Mouse (Mus musculus) neural tube, embryonic 14.5 days (tissue): ENCODE measurements around the gene Cd63. TPM values are rescaled to one million over a fixed set of nuclear protein-coding genes. Genes with fewer than 3 reads are reported as not detected.

ENCODE experiments used
- ATAC-seq: fragments of 200-750 bp; cut with Nextera tagmentation; 2 replicates; pipeline ENCODE4 v1.8.0; 2017; ENCODE audit warnings: low read depth, mild to moderate bottlenecking, moderate TSS enrichment, moderate library complexity
- H3K27ac ChIP-seq: fragments of 300-500 bp; sonication (generic); 2 replicates; pipeline ENCODE4 v1.5.1; 2014; ENCODE audit warnings: low read depth, mild to moderate bottlenecking, control low read depth, low read length, moderate library complexity, mixed read lengths
- H3K27me3 ChIP-seq: fragments of 300-500 bp; sonication (generic); 2 replicates; pipeline ENCODE4 v1.6.1; 2014; ENCODE audit warnings: low read length; ENCODE audit not compliant: control insufficient read depth, insufficient read depth
- H3K36me3 ChIP-seq: fragments of 300-500 bp; sonication (generic); 2 replicates; pipeline ENCODE4 v1.6.1; 2014; ENCODE audit warnings: low read length, mixed read lengths; ENCODE audit not compliant: control insufficient read depth, insufficient read depth
- H3K4me1 ChIP-seq: fragments of 300-500 bp; sonication (generic); 2 replicates; pipeline ENCODE4 v1.6.1; 2014; ENCODE audit warnings: low read length; ENCODE audit not compliant: control insufficient read depth, insufficient read depth
- H3K4me2 ChIP-seq: fragments of 300-500 bp; sonication (generic); 2 replicates; pipeline ENCODE4 v1.6.1; 2014; ENCODE audit warnings: mild to moderate bottlenecking, low read depth, low read length, control low read depth
- H3K4me3 ChIP-seq: fragments of 300-500 bp; sonication (generic); 2 replicates; pipeline ENCODE4 v1.5.1; 2014; ENCODE audit warnings: low read depth, low read length, control low read depth, mixed read lengths
- H3K9ac ChIP-seq: fragments of 300-500 bp; sonication (generic); replicated peaks from 2 replicates; pipeline ENCODE4 v1.6.1; 2014; ENCODE audit warnings: low read depth, mild to moderate bottlenecking, control low read depth, low read length, mixed read lengths
- H3K9me3 ChIP-seq: fragments of 300-500 bp; sonication (generic); 2 replicates; pipeline ENCODE4 v1.6.1; 2016; ENCODE audit warnings: low read length; ENCODE audit not compliant: control insufficient read depth
- WGBS: fragments of 180-500 bp; shearing (Covaris S2); extraction: QIAGEN DNeasy Blood & Tissue Kit; methylation state at CpG from one replicate; pipeline ENCODE4 v1.1.7; 2014; 5-methylcytosine and 5-hydroxymethylcytosine counted together
- polyA plus RNA-seq: library from polyadenylated mRNA; unstranded; fragments of >200 nt; fragmentation: Nextera tagmentation; extraction: Ambion mirVana; gene quantifications from 2 replicates; pipeline ENCODE4 v1.2.1, GENCODE M21; 2014

Gene Cd63
- polyA plus RNA-seq, 1 experiment from 2014 or later = 146 TPM

DNA sequence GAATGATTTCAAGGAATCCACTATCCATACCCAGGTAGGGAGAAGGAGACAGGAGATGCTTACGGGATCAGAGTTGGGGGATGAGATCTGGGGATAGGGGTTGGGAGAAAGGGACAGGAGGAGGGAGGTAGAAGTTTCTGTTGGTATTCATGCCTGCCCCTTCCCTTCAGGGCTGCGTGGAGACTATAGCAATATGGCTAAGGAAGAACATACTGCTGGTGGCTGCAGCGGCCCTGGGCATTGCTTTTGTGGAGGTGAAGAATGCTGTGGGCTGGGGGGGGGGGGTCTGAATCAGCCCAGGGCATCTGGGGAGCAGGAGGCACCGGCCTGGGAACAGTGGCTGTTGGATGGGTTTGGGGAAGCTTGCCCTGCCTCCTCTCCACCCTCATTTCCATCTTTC, 11.5 kb downstream of the Cd63 start:
- H3K27ac ChIP-seq = no peak overlapping the region
- 91% methylated on average over 3 of the region's 4 CpGs for WGBS

DNA sequence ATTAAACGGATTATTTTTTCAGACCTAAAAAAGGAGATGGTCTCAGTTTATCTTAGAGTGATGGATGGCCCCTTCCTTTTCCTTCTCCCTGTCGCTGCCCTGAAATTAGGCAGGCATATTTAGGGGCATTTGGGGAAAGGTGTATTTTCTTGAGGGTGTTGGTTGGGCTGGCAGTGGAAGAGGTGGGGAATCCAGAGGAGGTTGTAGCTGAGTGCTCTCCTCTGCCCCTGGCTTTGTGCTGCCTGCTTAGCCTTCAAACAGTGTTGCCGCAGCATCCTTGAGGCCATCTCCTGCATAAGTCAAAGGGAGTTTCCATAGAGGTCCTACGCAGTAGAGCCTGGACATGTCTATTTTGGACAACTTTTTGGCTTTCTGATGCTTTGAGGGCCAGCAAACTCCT, 12.0 kb downstream of the Cd63 start:
- no peak overlapping the region; the same call in 1 of the 2 replicates for H3K4me2 ChIP-seq
- H3K27me3 ChIP-seq = no peaks in the 10 kb centered on the region; the same call in 1 of the 2 replicates
- H3K36me3 ChIP-seq = no peaks in the 10 kb centered on the region
- no peaks in the 10 kb centered on the region for H3K9me3 ChIP-seq
- H3K9ac ChIP-seq = no peak overlapping the region
- no peak for ATAC-seq
- 85% methylated on average over 4 of the region's 4 CpGs for WGBS
- no peak overlapping the region for H3K27ac ChIP-seq
- no peak overlapping the region for H3K4me3 ChIP-seq
- no peaks in the 10 kb centered on the region for H3K4me1 ChIP-seq

More for the DNA sequence above, 11.5 kb downstream of the Cd63 start:
- no peak overlapping the region for H3K9ac ChIP-seq
- no peak for ATAC-seq
- no peaks in the 10 kb centered on the region; the same call in 1 of the 2 replicates for H3K27me3 ChIP-seq
- no peaks in the 10 kb centered on the region for H3K9me3 ChIP-seq
- no peak overlapping the region for H3K4me2 ChIP-seq
- no peaks in the 10 kb centered on the region for H3K4me1 ChIP-seq
- H3K4me3 ChIP-seq = no peak overlapping the region
- no peaks in the 10 kb centered on the region for H3K36me3 ChIP-seq

DNA sequence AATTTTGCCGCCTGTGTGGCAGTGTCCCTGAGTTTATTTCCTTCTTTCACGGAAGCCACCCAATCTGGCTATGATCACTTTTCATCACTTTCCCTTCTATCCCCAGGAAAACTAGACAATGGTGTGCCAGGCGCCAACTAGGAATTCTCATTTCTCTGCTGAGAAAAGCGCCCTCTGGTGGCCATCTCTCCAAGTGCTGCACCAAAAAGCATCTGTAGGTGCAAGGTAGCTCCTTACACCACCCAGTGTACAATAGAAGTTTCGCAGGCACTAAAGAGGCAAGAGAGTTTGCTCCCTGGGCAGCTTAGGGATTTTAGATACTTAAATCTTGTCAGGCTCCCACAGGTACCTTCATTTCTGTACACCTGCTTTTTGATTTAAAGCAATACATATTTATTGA, 12.4 kb downstream of the Cd63 start:
- H3K4me3 ChIP-seq = no peak overlapping the region
- H3K27ac ChIP-seq = no peak overlapping the region; the same call in 1 of the 2 replicates
- WGBS = 10% methylated on average over 5 of the region's 5 CpGs

GRCm38 (mm10) chr10:128913696-128914095, 12.9 kb downstream of the Cd63 start:
- no peaks in the 10 kb centered on the region for H3K36me3 ChIP-seq
- H3K4me1 ChIP-seq = 0 out of 2 replicates have a peak, but pooled peaks cover 3% of the 10 kb centered on the region
- no peak overlapping the region for H3K9ac ChIP-seq
- WGBS = 77% methylated on average over 12 of the region's 12 CpGs
- peak; percentile 15; the same call in 1 of the 2 replicates for ATAC-seq
- H3K4me3 ChIP-seq = no peak overlapping the region
- H3K27me3 ChIP-seq = no peaks in the 10 kb centered on the region; the same call in 1 of the 2 replicates
- H3K4me2 ChIP-seq = no peak overlapping the region
- H3K9me3 ChIP-seq = no peaks in the 10 kb centered on the region
- no peak overlapping the region; the same call in 1 of the 2 replicates for H3K27ac ChIP-seq

More for the DNA sequence above, 12.4 kb downstream of the Cd63 start:
- H3K4me2 ChIP-seq = no peak overlapping the region
- no peak overlapping the region for H3K9ac ChIP-seq
- H3K36me3 ChIP-seq = no peaks in the 10 kb centered on the region
- H3K9me3 ChIP-seq = no peaks in the 10 kb centered on the region
- peak; percentile 42 for ATAC-seq
- H3K4me1 ChIP-seq = no peaks in the 10 kb centered on the region
- no peaks in the 10 kb centered on the region; the same call in 1 of the 2 replicates for H3K27me3 ChIP-seq

GRCm38 (mm10) chr10:128915550-128915949, 14.8 kb downstream of the Cd63 start:
- WGBS = 97% methylated on average over 2 of the region's 2 CpGs
- Histone ChIP-seq H3K4me3 (no peak overlapping the region), H3K9ac (no peak overlapping the region), H3K36me3 (no peaks in the 10 kb centered on the region), H3K27me3 (no peaks in the 10 kb centered on the region), H3K4me2 (no peak overlapping the region), H3K4me1 (peaks cover 3% of the 10 kb centered on the region; the same call in 1 of the 2 replicates), H3K27ac (no peak overlapping the region), H3K9me3 (no peaks in the 10 kb centered on the region)
- ATAC-seq = no peak

DNA sequence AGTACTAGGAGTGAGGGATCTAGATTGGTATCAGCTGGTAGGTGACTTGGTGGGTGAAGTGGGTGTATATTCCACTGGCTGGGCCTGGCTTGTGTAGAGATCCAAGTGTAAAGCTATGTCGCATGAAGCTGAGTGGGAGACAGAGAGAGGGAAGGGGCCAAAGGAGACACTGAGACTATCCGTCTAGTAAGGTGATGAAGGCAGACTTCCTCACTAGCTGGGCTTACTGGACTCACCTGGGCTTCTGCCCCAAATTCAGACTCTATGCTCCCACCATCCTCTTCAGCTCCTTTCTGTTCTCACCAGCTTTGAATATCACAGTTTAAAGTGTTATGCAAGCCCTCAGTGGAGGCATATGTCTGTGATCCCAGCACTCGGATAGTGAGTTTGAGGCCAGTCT, 15.9 kb downstream of the Cd63 start:
- H3K27ac ChIP-seq = no peak overlapping the region
- no peaks in the 10 kb centered on the region for H3K27me3 ChIP-seq
- no peak for ATAC-seq
- WGBS = 92% methylated on average over 3 of the region's 3 CpGs
- no peaks in the 10 kb centered on the region for H3K36me3 ChIP-seq
- H3K9me3 ChIP-seq = no peaks in the 10 kb centered on the region
- H3K9ac ChIP-seq = no peak overlapping the region
- no peak overlapping the region for H3K4me3 ChIP-seq
- peaks cover 4% of the 10 kb centered on the region; the same call in 1 of the 2 replicates for H3K4me1 ChIP-seq
- no peak overlapping the region for H3K4me2 ChIP-seq

DNA sequence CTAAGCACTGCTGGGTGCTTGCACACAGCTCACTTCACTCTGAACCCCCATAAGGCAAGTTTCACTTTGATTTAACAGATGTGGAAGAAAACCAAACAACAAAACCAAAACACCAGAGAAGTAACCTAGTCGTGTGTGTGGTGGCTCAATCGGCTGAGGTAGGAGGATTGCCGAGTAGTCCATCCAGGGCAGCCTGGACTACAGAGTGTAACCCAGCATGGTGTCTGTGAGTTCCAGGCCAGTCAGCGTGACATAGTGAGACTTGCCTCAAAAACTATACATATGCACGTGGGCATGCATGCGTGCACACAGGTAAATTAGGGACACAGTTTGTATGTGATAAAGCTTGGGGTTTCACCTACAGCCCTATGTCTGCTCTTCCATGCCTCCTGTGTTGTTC, 16.6 kb downstream of the Cd63 start:
- Histone ChIP-seq H3K27ac (no peak overlapping the region), H3K4me2 (no peak overlapping the region), H3K9ac (no peak overlapping the region), H3K4me3 (no peak overlapping the region), H3K36me3 (no peaks in the 10 kb centered on the region), H3K27me3 (no peaks in the 10 kb centered on the region), H3K9me3 (no peaks in the 10 kb centered on the region), H3K4me1 (peaks cover 11% of the 10 kb centered on the region)
- WGBS = 92% methylated on average over 6 of the region's 6 CpGs
- ATAC-seq = no peak

DNA sequence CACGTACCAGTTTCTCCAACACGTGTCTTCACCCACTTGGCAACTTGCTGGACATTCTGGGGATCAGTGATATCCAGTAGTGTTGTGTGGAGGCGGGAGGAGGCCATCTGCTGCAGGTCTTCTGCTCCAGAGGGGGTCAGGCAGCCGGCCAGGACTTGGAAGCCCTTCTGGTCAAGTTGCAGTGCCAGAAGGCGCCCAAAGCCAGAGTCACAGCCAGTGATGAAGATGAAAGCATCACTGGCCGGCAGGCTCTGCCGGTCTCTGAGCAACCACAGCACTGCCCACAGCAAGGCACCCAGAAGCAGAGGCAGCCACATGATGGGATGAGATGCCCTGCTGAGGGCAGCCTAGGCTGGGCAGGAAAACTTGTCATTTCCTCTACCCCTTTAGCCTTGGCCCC, 17.5 kb downstream of the Cd63 start:
- Histone ChIP-seq H3K9me3 (no peaks in the 10 kb centered on the region), H3K4me2 (no peak overlapping the region; the same call in 1 of the 2 replicates), H3K27me3 (no peaks in the 10 kb centered on the region), H3K9ac (no peak overlapping the region), H3K36me3 (no peaks in the 10 kb centered on the region), H3K4me3 (no peak overlapping the region), H3K27ac (0 out of 2 replicates have a peak overlapping the region, but pooled peaks have one; percentile 4), H3K4me1 (peaks cover 16% of the 10 kb centered on the region)
- WGBS = 78% methylated on average over 7 of the region's 7 CpGs
- ATAC-seq = no peak

DNA sequence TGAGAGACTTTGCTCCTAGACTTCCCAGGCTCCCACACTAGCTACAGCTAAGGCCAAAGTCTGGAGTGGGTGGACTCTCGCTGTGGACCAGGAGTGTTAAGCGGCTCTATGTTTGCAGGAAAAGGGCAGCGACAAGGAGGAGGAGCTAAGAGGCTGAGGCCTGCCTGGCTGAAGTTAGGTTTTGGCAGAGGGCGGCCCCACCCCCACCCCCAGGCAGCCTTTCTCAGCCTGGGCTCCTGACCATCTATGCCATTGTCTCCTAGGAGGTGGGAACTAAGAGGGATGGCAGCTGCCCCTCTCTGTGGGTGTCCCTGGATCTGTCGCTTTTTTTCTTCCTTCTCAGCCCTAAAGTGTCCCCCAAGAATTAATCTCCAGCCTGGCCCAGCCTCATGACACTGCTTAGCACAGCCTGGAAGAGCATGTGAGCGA, 18.4 kb downstream of the Cd63 start:
- H3K4me1 ChIP-seq = peaks cover 22% of the 10 kb centered on the region
- H3K27ac ChIP-seq = 0 out of 2 replicates have a peak overlapping the region, but pooled peaks have one; percentile 55
- H3K4me3 ChIP-seq = no peak overlapping the region
- H3K4me2 ChIP-seq = no peak overlapping the region; the same call in 1 of the 2 replicates
- ATAC-seq = no peak
- 12% methylated on average over 6 of the region's 6 CpGs for WGBS
- no peaks in the 10 kb centered on the region for H3K36me3 ChIP-seq
- no peaks in the 10 kb centered on the region for H3K27me3 ChIP-seq
- no peak overlapping the region for H3K9ac ChIP-seq
- H3K9me3 ChIP-seq = no peaks in the 10 kb centered on the region
